Mouse (Mus musculus) megakaryocyte progenitor cell, adult 5-6 weeks (primary cell): ENCODE measurements at regions not wholly inside any gene's neighbourhood (a gene's known extent, or its start where the extent isn't known, plus 50 kb on each side); places are given as distances from the start of the nearest gene placed in this dataset.

Experiments used
- ATAC-seq: replicated peaks from 2 replicates; pipeline ENCODE4 v1.8.0; 2016; ENCODE audit warnings: mild to moderate bottlenecking, moderate TSS enrichment, inconsistent platforms; ENCODE audit not compliant: poor library complexity

- ATAC-seq: no peak
Observed at GRCm38 (mm10) chr14:99516703-99517102, 218.2 kb downstream of the Klf5 start.

- ATAC-seq: no peak
Observed at GRCm38 (mm10) chr14:99520343-99520742, 221.9 kb downstream of the Klf5 start.

DNA sequence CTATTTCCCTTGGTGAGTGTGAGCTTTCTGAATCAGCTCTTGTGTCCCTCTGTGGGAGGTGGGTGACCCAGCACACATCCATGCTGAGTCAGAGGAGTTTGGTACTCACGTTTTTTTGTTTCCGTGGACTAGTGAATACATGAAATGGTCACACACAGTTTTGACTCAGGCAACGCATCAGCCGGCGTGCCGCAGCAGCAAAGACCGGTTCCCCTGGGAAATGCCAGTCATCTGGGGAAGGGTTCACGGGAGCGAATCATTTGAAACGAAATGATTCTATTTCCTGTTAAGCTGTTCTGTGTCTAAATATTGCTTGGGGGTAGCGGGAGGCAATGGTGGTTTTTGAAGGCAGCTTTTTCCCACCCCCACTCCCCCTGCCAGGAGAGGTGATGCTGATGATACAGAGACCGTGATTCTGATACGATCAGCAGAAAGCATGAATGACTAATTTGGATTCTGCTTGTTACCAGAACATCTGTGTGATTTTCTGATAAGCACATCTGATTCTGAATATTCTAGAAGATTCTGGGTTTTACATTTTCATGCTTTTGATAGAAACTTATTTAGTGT lies 223.5 kb downstream of the Klf5 start:
- ATAC-seq: no peak

GRCm38 (mm10) chr14:99535781-99536180 lies 237.3 kb downstream of the Klf5 start:
- no peak for ATAC-seq

DNA sequence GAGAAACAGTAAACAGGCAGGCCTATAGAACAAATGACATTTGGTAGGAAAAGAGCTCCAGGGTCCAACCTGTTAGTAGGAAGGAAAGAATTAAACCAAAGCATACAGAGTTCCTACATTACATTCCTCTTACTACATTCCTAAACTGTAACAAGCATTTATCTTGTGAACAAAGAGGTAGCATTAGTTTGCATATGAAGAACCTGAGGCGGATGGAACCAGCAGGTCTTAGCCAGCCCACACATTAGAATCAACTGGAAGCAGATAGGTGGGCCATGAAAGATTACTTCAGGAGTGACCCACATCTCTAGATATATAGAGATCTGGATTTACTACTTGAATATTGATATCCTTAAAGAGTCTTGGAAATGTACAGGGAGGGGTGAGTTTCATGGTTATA lies 238.8 kb downstream of the Klf5 start:
- no peak for ATAC-seq

DNA sequence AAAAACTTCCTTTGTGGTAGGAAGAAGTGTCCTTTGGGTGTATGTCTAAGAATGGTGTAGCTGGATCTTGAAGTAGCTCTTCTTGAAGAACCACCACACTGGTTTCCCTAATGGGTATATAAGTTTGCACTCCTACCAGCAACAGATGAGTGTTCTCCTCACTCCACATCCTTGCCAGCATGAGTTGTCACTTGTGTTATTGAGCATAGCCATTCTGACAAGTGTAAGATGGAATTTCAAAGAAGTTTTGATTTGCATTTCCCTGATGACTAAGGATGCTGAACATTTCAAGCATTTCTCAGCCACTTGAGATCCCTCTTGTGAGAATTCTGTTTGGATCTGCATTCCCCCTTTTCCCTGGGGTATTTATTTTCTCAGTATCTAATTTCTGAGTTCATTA lies 243.2 kb downstream of the Klf5 start:
- ATAC-seq: no peak

DNA sequence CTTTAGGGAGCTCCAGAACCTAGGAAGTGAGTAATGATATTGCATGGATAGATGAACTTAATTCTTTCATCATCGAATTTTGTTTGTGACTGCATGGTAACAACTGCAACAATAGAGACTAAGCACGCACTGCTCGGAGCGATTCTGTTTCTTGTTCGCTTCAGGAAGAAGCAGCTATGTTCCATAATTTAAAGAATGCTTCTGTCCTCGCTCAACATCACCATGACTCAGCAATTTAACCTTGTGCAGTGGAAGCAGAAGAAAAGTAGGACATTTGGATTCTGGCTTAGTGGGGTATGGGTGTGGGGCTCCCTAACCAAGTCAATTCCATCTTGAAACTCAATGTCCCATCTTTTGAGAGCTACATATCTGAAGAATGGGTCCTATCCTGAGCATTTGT lies 249.4 kb downstream of the Klf5 start:
- no peak for ATAC-seq

GRCm38 (mm10) chr14:99548363-99549248 lies 250.1 kb downstream of the Klf5 start:
- ATAC-seq: no peak

DNA sequence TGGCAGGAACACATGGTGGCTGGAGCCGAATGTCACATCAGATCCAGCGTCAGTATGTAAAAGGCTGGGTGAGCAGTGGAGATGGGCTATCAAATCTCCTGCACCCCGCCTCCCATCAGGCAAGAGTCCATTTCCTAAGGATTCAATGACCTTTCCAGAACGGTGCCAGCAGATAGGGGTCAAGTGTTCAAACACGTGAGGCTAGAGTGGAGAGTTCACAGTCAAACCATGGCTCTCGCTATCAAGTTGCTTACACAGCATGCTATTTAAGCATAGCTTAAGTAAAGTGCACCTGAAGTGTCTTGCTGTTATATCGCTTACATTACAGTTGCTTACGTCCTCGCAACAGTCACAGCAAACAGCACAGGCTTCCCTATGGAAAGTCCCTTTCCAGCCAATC lies 265.5 kb downstream of the Klf5 start:
- ATAC-seq: no peak

DNA sequence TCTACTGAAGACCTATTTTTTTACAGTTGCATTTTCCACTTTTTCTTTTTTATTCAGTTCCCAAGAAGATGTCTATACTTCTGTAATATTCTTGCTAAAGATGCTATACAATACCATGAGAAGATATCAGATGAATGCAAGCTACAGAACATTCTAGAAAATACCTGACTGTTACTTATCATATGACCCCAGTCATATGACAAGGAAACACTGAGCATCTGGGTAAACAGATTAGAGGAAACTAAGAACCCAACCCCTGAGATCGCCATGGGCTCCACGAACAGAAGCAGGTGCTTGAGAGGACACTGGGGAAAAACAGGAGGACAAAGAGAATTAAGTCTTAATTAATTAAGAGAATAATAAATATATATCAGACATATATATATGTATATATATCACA lies 275.7 kb downstream of the Klf5 start:
- no peak for ATAC-seq

GRCm38 (mm10) chr14:99578665-99579064 lies 280.2 kb downstream of the Klf5 start:
- ATAC-seq: no peak

DNA sequence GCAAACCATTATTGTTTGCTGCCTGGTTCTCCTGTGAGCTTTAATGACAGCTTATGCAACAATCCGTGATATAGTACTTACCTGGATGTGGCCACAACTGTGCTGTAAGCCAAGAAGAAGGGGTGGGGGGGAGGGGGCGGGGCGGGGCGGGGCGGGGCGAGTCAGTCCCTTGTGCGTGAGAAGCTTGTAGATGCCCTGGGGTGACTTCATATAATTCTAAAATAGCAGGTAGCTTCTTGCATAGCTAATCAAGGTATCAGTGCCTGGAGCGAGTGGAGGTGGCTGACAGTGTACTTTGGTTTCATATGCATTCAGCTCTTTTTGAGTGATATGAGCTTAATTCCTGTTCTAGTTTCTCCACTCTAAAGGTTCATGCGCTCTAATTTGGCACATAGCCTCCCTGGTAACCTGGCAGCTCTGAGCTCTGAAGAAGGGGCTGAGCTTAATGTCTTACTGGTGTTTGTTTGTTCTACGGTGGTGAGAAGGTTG lies 280.8 kb downstream of the Klf5 start:
- no peak for ATAC-seq

DNA sequence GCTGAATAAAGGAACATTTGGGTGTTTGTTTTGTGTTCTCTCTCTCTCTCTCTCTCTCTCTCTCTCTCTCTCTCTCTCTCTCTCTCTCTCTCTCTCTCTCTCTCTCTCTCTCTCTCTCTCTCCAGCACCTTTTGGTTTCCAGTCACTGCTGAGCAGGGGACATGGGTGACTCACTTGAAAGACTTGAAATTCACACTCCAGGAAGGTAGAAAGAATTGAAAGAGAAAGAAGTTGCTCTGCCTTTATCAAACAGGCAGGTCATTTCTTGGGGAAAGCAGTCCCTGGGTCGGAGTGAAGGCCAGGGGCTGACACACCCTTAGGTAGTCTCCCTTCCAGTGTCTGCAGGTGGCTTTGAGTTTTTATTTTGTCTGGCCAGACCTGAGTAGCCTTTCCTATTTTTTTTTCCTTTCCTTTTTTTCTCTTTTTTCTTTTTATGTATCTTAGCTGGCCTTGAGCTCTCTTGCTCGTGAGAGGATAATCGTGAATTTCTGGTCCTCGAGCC lies 281.3 kb downstream of the Klf5 start:
- ATAC-seq: no peak

- no peak for ATAC-seq
Observed at GRCm38 (mm10) chr14:99584144-99584543, 285.7 kb downstream of the Klf5 start.

DNA sequence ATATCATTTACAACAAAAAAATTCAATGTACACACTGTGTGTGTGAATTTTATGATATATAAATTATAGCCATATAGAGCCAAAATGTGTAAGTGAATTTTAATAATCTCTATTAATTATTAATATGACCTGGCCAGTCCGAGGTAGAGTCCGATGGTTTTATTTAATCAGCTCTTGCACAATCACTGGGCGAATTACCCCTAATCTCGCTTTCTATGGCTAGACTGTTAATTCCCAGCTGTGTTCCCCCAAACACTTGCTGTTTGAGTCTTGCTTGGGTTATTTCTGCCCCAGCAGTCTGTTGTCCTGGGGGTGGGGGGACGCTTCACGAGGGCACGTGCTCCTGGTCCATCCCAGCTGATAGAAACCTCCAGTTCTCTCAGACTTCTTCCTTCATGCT lies 287.5 kb downstream of the Klf5 start:
- ATAC-seq: no peak

DNA sequence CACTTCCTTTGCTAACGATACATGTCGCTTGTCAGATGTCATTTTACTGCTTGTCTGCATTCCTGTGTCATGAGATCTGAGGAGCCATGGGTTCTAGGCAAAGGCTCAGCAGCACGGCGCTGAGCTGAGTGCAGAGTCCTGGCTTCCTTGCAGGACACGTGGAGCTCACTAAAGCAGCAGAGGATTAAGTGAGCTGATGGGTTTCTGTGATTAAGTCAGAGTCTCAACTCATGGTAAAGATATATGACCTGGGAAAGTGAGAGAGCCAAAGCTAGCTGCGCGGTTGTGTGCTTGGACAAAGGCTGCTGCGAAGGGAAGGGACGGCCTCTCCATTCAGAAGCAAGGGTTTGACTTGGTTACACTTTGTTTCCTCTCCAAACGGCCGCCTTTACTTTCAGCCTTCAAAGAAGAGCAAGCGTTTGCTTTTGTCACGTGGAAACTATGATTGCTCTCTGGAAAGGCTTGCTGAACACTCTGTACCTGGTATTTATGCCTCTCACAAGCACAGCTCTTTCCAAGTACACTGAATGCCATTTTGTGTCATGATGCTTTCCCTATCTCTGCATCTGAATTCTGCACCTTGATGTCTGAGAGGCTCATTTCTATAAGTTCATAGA lies 292.5 kb downstream of the Klf5 start:
- no peak for ATAC-seq

- ATAC-seq: no peak
Observed at GRCm38 (mm10) chr14:99592922-99593321, 294.4 kb downstream of the Klf5 start.

- ATAC-seq: no peak
Observed at GRCm38 (mm10) chr14:99593864-99594263, 295.4 kb downstream of the Klf5 start.

DNA sequence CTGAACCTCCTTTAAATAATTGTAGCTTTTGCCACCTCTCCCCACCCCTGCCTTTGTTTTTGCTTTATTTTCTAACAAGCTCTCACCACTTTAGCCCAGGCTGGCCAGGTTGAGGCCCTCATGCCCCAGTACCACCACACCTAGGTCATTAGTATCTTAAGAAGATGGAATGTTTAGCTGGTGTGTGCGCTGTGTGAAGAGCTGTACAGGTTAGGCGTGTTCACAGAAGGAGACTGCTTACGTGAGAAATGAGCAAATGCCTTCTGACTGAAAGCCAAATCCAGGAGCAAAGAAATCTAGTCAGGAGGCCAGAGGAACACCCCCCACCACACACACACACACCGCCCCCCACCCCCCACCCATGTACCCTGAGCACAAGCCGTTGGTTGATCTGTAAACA lies 303.4 kb downstream of the Klf5 start:
- ATAC-seq: no peak

- ATAC-seq: no peak
Observed at GRCm38 (mm10) chr14:99603257-99603656, 304.8 kb downstream of the Klf5 start.

GRCm38 (mm10) chr14:99605351-99606100 lies 307.0 kb downstream of the Klf5 start:
- no peak for ATAC-seq
